Mouse (Mus musculus): Measurements from ENCODE around the gene Golph3. TPM values are rescaled to one million over a fixed set of nuclear protein-coding genes. Genes with fewer than 3 reads are reported as not detected.

The Golph3 gene
- 30.0 TPM for polyA plus RNA-seq (2017; shearing (Covaris generic))

DNA sequence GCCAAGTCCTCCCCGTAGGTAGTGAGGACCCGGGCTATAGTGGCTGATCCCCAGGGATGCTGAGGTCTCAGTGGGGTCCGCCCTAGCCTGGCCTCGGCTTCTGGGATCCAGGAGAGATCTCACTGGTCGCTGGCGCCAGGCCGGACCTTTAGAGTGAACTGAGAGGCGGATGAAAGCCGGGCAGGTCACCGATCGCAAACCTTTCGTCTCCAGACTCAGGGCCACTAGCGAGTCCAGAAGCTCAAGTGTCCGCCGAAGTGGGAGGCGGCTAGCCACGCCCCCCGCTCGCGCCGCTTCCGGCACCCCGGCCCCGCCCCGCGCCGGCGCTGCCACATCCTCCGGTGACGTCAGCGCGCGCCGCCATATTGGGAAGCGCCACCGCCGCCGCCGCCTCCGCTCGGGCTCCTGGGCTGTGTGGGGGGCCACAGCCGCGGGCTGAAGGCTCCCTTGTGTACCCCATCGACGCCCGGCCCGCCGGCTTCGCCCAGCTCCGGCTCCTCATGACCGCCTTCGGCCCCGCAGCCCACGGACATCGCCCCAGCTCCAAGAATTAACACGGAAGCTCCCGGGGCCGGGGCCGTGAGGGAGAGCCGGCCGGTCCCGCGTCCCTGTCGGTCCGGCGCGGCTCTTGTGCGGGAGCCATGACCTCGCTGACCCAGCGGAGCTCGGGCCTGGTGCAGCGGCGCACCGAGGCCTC, at the start of gene Golph3:
Gene Golph3 (plus strand): TSS at position 360 of the 697 bp plus-strand sequence.

DNA sequence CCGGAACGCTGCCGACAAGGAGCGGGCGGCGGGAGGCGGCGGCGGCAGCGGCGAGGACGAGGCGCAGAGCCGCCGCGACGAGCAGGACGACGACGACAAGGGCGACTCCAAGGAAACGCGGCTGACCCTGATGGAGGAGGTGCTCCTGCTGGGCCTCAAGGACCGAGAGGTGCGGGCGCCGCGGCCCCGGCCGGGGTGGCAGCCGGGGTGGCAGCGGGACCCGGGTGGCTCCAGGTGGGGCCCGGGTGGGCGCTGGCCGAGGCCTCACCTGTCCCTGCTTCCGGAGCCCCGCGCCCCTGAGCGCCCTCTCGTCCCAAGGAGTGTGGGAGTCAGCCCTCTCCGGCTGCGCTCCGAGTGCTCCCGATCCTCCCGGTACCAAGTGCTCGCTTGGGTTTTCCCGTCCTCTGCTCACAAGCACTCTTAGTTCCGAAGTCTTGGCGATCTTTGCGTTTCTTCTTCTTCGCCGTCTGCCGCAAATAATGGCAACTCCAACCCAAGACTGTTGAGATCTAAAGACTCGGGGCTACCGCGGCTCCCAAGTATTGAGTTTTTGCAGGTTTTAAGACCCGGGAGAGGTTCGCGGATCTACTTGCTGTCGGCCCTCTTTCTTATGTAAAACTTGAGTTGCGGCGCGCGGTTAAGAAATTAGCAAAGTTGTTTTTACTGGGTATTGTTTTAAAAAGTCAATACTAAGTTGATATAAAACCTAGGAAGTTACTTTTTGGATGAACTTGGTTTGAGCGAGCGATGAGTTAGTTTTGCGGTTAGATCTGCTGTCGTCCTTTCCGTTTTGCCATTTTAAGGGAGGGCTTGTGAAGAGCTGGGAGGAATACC, 755 bp downstream of the Golph3 start, which contains the start of gene 1810049J17Rik:
Gene 1810049J17Rik (minus strand): TSS at position 112 of the 834 bp plus-strand sequence.

Other genes starting within 250 kb of the Golph3 start
- 188 TPM for gene Zfr, start 203.6 kb upstream of the Golph3 start, polyA plus RNA-seq (2017; shearing (Covaris generic))
- 46.9 TPM for gene Mtmr12, start 116.4 kb upstream of the Golph3 start, polyA plus RNA-seq (2017; shearing (Covaris generic))
- not detected for gene 1810049J17Rik, start 449 bp downstream of the Golph3 start, polyA plus RNA-seq (2017; shearing (Covaris generic))

All from inflammation-experienced regulatory T-cells, adult 16 weeks (primary cell).